Mouse (Mus musculus) erythroid progenitor cell, adult 5-6 weeks (primary cell): ENCODE data around the gene Anxa2. TPM values are rescaled to one million over a fixed set of nuclear protein-coding genes. Genes with fewer than 3 reads are reported as not detected.

Experiments used
- ATAC-seq: replicated peaks from 2 replicates; pipeline ENCODE4 v1.8.0; 2016; ENCODE audit warnings: moderate number of reproducible peaks, mild to moderate bottlenecking, moderate TSS enrichment, inconsistent platforms; ENCODE audit not compliant: poor library complexity, low FRiP score, severe bottlenecking
- total RNA-seq, 2 experiments: library from RNA; stranded (forward) in 1 of 2; stranded (reverse) in 1 of 2; fragments of 150-400 nt in 1 of 2; fragments of 186-747, 209-891 nt in 1 of 2; gene quantifications; 2 replicates each; pipeline versions ENCODE4 v1.2.3 to v1.2.4; 2015 to 2017; ENCODE audit warnings: low replicate concordance in 2 of 2

Gene Anxa2
- total RNA-seq, 2 experiments from 2014 or later: 17.9 to 40.7 TPM

GRCm38 (mm10) chr9:69505611-69506010, 52.2 kb downstream of the Anxa2 start:
- ATAC-seq: no peak

- ATAC-seq: no peak
Measured at GRCm38 (mm10) chr9:69507206-69507605, 53.8 kb downstream of the Anxa2 start.

DNA sequence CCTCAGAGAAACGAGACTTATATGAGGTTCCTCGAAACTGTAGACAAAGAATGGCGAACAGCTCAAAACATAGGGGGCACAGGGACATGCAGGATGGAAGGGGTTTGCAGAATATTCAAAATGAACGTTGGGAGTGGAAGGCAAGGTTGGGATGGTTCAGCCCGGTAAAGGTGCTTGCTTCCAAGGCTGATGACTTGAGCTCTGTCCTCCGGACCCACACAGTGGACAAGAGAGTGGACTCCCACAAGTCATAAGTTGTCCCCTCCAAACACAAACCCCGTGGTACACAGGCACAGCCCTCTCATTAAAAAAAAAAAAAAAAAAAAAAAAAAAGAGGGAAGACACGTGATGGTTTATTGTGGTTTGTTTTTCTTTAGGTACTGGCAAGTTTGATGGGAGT, 54.6 kb downstream of the Anxa2 start:
- no peak for ATAC-seq

- no peak for ATAC-seq
Measured at GRCm38 (mm10) chr9:69511881-69512590, 58.6 kb downstream of the Anxa2 start.

DNA sequence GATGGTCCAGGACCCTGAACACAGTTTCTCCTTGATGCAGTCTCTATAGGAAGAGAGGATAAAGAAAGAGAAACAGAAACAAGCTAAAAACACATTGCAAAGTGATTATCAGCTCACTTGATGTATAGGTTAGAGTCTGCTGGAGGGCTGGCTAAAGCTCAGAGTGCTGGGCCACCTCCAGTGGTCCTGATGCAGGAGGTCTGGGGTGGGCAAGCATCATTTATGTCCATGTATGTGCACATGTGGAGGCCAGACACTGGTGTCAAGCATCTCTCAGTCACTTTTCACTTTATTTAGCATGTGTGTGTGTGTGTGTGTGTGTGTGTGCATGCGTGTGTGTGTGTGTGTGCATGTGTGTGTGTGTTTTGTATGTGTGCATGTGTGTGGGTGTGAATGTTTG, 59.3 kb downstream of the Anxa2 start:
- ATAC-seq: no peak

DNA sequence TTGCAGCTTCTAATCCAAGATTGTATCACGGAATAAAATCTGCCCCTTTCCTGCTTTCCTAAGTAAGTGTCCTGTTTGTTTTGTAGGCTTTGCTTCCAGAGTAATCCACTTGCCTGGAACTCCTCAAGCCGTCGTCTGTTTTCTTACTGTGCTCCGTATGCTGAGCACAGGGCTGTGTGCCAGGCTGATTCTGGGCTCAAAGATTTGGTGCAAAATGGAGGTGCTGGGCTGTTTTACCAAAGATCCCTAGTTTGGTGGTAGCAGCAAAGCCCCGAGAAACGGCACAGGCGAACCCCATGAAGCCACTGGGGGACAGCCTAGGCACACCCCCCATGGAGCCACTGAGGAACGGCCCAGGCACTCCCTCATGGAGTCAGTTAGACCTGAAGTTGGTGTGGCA, 60.8 kb downstream of the Anxa2 start:
- no peak for ATAC-seq

DNA sequence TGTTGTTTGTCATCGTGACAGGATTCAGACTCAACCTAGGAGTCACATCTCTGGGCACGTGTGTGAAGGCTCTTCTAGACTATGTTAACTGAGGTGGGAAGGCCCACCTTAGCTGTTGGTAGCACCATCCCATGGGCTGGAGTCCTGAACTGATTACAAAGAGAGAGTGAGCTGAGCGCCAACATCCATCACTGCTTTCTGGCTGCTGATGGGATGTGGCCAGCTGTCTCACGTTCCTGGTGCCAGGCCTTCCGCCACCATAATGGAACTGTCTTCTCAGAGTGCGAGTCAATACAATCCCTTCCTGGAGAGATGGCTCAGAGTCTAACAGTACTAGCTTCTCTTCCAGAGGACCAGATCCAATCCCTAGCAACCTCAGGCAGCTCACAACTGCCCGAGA, 62.0 kb downstream of the Anxa2 start:
- ATAC-seq: no peak

- no peak for ATAC-seq
Measured at GRCm38 (mm10) chr9:69517387-69518035, 64.1 kb downstream of the Anxa2 start.

Other genes starting within 250 kb of the Anxa2 start
- 4.2 and 15.5 TPM in 2 replicates for gene Ice2, start 55.7 kb upstream of the Anxa2 start, total RNA-seq (2015; ENCODE audit: low replicate concordance)
- gene Ice2, start 55.7 kb upstream of the Anxa2 start, total RNA-seq (2017; ENCODE audit: low replicate concordance): 1.9 and 3.1 TPM in 2 replicates